Mouse (Mus musculus) lung, embryonic 16.5 days (tissue): ENCODE data around the gene Slc4a1ap. TPM values are rescaled to one million over a fixed set of nuclear protein-coding genes. Genes with fewer than 3 reads are reported as not detected.
"Not testable (repeated sequence)": the region's sequence is repeated elsewhere in the genome, so short reads cannot be mapped to it uniquely, and the experiment has no call there.

Experiments used
- ATAC-seq: fragments of 200-750 bp; cut with Nextera tagmentation; 2 replicates; pipeline ENCODE4 v1.8.0; 2017; ENCODE audit warnings: low read depth, mild to moderate bottlenecking, moderate library complexity
- H3K27ac ChIP-seq: fragments of 300-500 bp; sonication (generic); 2 replicates; pipeline ENCODE4 v1.5.1; 2014; ENCODE audit warnings: mild to moderate bottlenecking, control low read depth, low read length
- H3K27me3 ChIP-seq: fragments of 300-500 bp; sonication (generic); 2 replicates; pipeline ENCODE4 v1.6.1; 2014; ENCODE audit warnings: low read depth, low read length, mixed read lengths; ENCODE audit not compliant: control insufficient read depth, insufficient read depth
- H3K36me3 ChIP-seq: fragments of 300-500 bp; sonication (generic); 2 replicates; pipeline ENCODE4 v1.6.1; 2014; ENCODE audit warnings: low read length; ENCODE audit not compliant: control insufficient read depth, insufficient read depth
- H3K4me1 ChIP-seq: fragments of 300-500 bp; sonication (generic); replicated peaks from 2 replicates; pipeline ENCODE4 v1.6.1; 2014; ENCODE audit warnings: low read length, mixed read lengths; ENCODE audit not compliant: control insufficient read depth, insufficient read depth
- H3K4me2 ChIP-seq: fragments of 300-500 bp; sonication (generic); 2 replicates; pipeline ENCODE4 v1.6.1; 2014; ENCODE audit warnings: low read depth, low read length, control low read depth
- H3K4me3 ChIP-seq: fragments of 300-500 bp; sonication (generic); 2 replicates; pipeline ENCODE4 v1.5.1; 2014; ENCODE audit warnings: mild to moderate bottlenecking, low read length, control low read depth
- H3K9ac ChIP-seq: fragments of 300-500 bp; sonication (generic); 2 replicates; pipeline ENCODE4 v1.6.1; 2014; ENCODE audit warnings: low read length, control low read depth
- H3K9me3 ChIP-seq: fragments of 300-500 bp; sonication (generic); 2 replicates; pipeline ENCODE4 v1.6.1; 2016; ENCODE audit warnings: low read length; ENCODE audit not compliant: control insufficient read depth
- WGBS: fragments of 180-500 bp; shearing (Covaris S2); extraction: QIAGEN DNeasy Blood & Tissue Kit; methylation state at CpG from one replicate; pipeline ENCODE4 v1.1.7; 2014; 5-methylcytosine and 5-hydroxymethylcytosine counted together
- polyA plus RNA-seq: library from polyadenylated mRNA; unstranded; fragments of >200 nt; fragmentation: Nextera tagmentation; extraction: Ambion mirVana; gene quantifications from 2 replicates; pipeline ENCODE4 v1.2.1, GENCODE M21; 2015

The Slc4a1ap gene
- polyA plus RNA-seq, 1 experiment from 2014 or later, result 27.2 TPM

DNA sequence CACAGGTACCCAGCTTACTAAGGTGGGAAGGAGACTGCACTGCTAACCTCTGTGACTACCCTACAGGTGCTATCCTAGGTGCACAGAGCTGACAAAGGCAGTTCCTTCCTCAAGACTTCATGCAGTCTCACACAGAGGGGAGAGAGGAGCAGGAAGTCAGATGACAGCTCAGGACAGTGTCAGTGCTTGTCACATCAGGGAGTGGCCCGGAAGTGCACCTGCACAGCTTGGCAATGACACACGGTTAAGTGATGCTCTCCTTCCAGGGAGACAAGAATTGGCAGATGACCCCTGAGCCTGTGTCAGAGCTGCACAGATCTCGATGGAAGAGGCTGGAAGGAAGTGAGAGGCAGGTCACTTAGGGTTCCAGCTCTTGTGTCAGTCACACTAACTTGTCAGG lies 55.1 kb downstream of the Slc4a1ap start:
- no peak overlapping the region for H3K27ac ChIP-seq
- no peak for ATAC-seq
- WGBS, result 57% methylated on average over 3 of the region's 3 CpGs
- no peaks in the 10 kb centered on the region for H3K4me1 ChIP-seq
- no peaks in the 10 kb centered on the region for H3K27me3 ChIP-seq
- no peak overlapping the region for H3K4me2 ChIP-seq
- no peaks in the 10 kb centered on the region for H3K36me3 ChIP-seq
- no peak overlapping the region for H3K9ac ChIP-seq
- H3K4me3 ChIP-seq, result no peak overlapping the region
- peaks cover 3% of the 10 kb centered on the region; the same call in 1 of the 2 replicates for H3K9me3 ChIP-seq

DNA sequence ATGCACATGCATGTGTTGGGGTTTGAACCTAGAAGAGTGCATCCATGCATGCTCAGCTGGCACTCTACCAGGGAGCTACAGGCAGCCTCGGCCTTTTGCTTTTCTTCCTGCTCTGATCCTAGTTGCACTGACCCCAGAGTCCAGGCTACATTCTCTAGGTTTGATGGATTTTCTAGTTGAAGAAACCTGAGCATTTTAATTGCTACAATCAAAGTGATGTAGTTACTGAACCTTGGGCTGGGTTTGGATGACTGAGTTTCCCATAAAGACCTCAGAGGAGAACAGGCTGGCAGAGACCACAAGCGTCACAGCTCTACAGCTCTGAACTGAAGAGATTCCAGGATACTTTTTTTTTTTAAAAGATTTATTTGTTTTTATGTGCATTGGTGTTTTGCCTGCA lies 56.5 kb downstream of the Slc4a1ap start:
- no peak overlapping the region for H3K27ac ChIP-seq
- WGBS, result 71% methylated on average over 2 of the region's 2 CpGs

DNA sequence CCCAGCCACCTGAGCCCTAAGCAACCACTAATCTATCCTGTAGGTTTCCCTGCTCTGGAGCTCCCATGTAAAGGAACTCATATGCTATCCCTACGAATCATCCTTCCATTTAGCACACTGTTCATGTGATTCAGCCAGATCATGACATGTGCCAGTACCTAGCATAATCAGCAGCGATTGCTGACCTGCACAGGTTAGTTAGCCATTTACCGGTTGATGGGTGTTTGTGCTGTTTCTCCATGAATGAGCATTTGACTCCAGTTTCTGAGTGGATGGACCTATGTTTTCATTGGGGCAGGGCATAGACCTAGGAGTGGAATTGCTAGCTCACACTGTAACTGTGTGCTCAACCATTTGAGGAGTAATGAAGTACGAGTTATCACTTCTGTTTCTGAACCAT lies 58.7 kb downstream of the Slc4a1ap start:
- H3K27me3 ChIP-seq, result no peaks in the 10 kb centered on the region
- 86% methylated on average over 4 of the region's 4 CpGs for WGBS
- no peaks in the 10 kb centered on the region for H3K36me3 ChIP-seq
- no peak overlapping the region for H3K9ac ChIP-seq
- H3K4me3 ChIP-seq, result no peak overlapping the region
- ATAC-seq, result no peak
- peaks cover 5% of the 10 kb centered on the region; the same call in 1 of the 2 replicates for H3K9me3 ChIP-seq
- no peak overlapping the region for H3K4me2 ChIP-seq
- no peaks in the 10 kb centered on the region for H3K4me1 ChIP-seq
- no peak overlapping the region for H3K27ac ChIP-seq

More for the DNA sequence above, 56.5 kb downstream of the Slc4a1ap start:
- no peak overlapping the region for H3K9ac ChIP-seq
- no peaks in the 10 kb centered on the region for H3K4me1 ChIP-seq
- H3K36me3 ChIP-seq, result no peaks in the 10 kb centered on the region
- no peak for ATAC-seq
- H3K9me3 ChIP-seq, result peaks cover 3% of the 10 kb centered on the region; the same call in 1 of the 2 replicates
- H3K4me3 ChIP-seq, result no peak overlapping the region
- no peak overlapping the region for H3K4me2 ChIP-seq
- no peaks in the 10 kb centered on the region for H3K27me3 ChIP-seq

DNA sequence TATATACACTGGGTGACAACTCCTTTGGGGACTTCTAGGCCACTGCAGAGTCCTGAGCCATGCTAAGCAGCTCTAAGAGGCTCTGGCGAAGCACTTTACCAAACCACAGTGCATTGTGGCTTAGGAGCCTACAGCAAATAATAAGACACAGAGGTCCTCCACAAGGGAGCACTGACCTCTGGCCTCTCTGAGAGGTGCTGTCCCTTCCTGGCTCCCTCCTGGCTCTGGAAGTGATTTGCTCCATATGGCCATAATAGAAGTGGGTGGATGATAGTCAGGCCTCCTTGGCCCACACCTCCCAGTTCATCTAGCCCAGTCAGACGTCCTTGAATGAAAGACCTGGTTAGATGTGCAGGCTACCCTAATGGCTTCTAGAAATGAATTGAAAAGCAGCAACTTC lies 61.2 kb downstream of the Slc4a1ap start:
- ATAC-seq, result no peak
- H3K4me1 ChIP-seq, result no peaks in the 10 kb centered on the region
- H3K27ac ChIP-seq, result no peak overlapping the region
- H3K9me3 ChIP-seq, result peaks cover 5% of the 10 kb centered on the region; the same call in 1 of the 2 replicates
- no peak overlapping the region for H3K9ac ChIP-seq
- H3K36me3 ChIP-seq, result no peaks in the 10 kb centered on the region
- H3K4me2 ChIP-seq, result no peak overlapping the region
- 73% methylated on average over 2 of the region's 2 CpGs for WGBS
- no peak overlapping the region for H3K4me3 ChIP-seq
- H3K27me3 ChIP-seq, result no peaks in the 10 kb centered on the region

DNA sequence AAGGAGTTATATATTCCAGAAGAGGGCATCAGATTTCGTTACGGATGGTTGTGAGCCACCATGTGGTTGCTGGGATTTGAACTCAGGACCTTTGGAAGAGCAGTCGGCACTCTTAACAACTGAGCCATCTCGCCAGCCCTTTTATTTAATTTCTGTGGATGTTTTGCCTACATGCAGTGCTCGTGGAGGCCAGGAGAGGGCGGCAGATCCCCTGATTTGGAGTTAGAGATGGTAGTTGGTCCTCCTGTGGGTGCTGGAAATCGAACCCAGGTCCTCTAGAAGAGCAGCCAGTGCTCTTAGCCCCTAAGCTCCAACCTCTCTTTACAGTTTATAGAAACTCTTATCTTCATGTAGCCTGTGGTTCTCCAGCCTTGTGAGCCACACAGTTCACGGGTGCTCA lies 61.9 kb downstream of the Slc4a1ap start:
- not testable (repeated sequence) for ATAC-seq, H3K9ac ChIP-seq
- 83% methylated on average over 8 of the region's 8 CpGs for WGBS

DNA sequence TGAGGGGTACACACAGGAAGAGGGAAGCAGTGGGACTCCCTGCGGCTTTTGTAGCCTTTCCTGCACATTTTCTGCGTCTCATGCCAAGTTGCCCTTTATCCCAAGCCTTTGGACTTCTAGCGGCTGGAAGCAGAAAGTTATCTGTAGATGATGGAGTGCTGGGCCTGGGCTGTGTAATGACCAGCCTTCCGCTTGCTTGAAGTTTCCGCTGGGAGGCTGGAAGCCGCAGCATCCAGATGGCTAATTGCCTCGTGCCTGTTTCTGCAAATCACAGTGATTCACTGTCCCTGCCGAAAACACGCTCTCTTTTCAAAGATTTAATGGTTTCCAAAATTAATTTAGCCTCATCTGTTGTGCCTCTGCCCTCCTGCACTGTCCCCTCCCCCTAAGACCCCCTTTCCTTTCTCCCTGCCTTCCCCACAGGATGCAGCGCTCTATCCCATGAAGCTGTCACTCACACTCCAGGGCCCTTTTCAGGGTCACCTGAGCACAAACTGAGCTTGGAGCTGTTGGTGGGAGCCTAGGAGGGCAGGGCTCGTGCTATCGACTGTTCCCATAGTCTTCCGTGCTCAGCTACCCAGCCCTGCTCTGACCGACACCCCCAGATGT lies 63.0 kb downstream of the Slc4a1ap start:
- no peak overlapping the region for H3K9ac ChIP-seq

More for the DNA sequence above, 61.9 kb downstream of the Slc4a1ap start:
- H3K36me3 ChIP-seq, H3K4me3 ChIP-seq, H3K27me3 ChIP-seq, H3K4me1 ChIP-seq, H3K9me3 ChIP-seq, H3K4me2 ChIP-seq, H3K27ac ChIP-seq: not testable (repeated sequence)

DNA sequence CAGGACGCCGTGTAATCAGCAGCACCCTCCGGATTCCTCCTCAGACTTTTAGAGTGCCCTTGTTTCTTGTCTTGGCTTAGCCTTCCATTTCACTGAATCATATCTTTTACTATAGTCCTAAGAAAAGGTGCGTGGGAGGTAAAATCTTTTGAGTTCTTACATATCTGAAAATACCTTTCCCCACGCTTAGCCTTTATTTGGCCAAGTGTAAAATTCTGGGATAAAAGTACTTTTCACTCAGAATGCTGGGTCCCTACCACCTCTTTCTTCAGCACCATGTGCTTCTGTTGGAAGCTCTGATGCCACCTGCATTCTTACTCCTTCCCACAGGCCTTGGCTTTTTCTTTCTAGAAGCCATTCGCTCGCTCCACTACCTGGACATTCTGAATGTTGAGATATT lies 64.3 kb downstream of the Slc4a1ap start:
- no peak for ATAC-seq
- Histone ChIP-seq H3K4me3 (no peak overlapping the region), H3K36me3 (no peaks in the 10 kb centered on the region), H3K27ac (no peak overlapping the region), H3K9me3 (0 out of 2 replicates have a peak, but pooled peaks cover 3% of the 10 kb centered on the region), H3K27me3 (no peaks in the 10 kb centered on the region), H3K4me2 (no peak overlapping the region), H3K4me1 (no peaks in the 10 kb centered on the region), H3K9ac (no peak overlapping the region)
- WGBS, result 84% methylated on average over 7 of the region's 7 CpGs

More for the DNA sequence above, 63.0 kb downstream of the Slc4a1ap start:
- H3K4me1 ChIP-seq, result no peaks in the 10 kb centered on the region
- H3K4me2 ChIP-seq, result no peak overlapping the region
- H3K4me3 ChIP-seq, result no peak overlapping the region
- ATAC-seq, result no peak
- WGBS, result 71% methylated on average over 14 of the region's 14 CpGs
- H3K27ac ChIP-seq, result no peak overlapping the region
- H3K9me3 ChIP-seq, result 0 out of 2 replicates have a peak, but pooled peaks cover 3% of the 10 kb centered on the region
- H3K36me3 ChIP-seq, result no peaks in the 10 kb centered on the region
- H3K27me3 ChIP-seq, result no peaks in the 10 kb centered on the region

DNA sequence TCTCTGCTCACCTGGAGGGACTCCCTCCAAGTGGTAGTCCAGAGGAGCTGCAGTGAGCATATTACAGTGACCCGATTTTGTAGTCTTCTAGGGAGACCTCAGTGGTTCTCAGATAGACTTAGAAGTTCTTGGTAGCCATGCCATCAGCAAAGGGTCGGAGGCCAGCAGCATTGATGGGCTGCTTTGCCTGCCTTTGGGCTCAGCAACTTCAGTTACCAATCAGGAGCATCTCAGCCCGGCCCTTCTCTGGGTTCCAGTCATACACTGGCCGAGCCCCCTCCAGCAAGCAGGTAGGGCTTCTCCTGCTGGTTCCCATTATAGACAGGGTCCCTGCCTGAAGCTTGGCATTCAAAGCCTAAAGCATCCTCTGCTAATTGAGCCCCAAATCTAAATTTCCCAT lies 69.1 kb downstream of the Slc4a1ap start:
- ATAC-seq, result no peak
- Histone ChIP-seq H3K4me2 (no peak overlapping the region), H3K9me3 (no peaks in the 10 kb centered on the region), H3K4me3 (no peak overlapping the region), H3K27me3 (no peaks in the 10 kb centered on the region), H3K4me1 (peaks cover 4% of the 10 kb centered on the region), H3K9ac (no peak overlapping the region), H3K36me3 (no peaks in the 10 kb centered on the region), H3K27ac (no peak overlapping the region)
- WGBS, result 54% methylated on average over 4 of the region's 4 CpGs

DNA sequence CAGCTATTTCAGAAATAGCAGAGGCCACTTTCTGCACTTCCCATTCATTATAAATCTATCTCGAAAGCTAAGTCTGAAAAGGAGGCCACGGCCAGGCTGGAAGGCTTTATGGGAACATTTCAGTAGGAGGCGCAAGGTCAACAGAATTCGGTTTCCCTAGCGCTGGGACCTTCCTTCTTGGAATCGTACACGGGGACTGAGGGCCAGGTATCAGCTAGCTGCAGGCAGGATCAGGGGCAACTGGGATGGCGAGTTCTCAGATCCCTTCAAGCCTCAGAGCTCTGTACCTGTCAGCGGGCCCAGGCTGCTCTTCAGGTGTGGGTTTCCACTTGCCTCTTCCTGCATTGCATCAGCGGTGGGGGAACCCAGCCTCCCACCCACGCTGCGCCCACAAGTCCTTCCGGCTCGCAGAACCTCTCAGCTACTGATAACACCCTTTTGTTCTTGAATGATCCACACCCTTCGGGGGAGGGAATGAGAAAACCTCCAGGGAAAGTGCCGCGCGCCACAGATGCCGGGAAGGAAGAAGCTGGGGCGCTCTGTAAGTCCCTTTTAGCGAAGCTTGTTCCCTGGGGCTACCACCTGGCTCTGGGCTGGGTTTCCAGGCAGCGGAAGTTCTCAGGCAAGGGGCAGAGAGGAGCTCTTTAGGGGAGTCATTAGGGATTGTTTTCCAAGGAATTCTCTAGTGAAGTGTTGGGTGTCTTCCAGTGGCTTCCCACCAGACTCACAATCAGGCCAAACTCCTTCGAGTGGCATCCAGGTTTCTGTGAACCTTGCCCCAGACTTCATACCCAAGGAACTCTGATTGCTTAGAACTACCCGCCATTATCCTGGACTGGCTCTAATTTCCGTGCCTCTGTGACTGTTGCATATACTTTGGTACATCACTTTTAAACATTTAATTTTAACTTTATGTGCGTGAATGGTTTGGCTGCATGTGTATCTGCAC lies 70.0 kb downstream of the Slc4a1ap start, which contains the start of gene Mrpl33:
TSS of gene Mrpl33 (plus strand) at position 455 of the 949 bp plus-strand sequence.
- Histone ChIP-seq H3K36me3 (no peaks in the 10 kb centered on the region), H3K4me3 (peak within 1 kb of the TSS; percentile 43), H3K27me3 (no peaks in the 10 kb centered on the region), H3K9ac (peak within 1 kb of the TSS; percentile 65), H3K27ac (peak within 1 kb of the TSS; percentile 78), H3K9me3 (no peaks in the 10 kb centered on the region), H3K4me2 (peak within 1 kb of the TSS; percentile 66), H3K4me1 (peaks cover 4% of the 10 kb centered on the region)
- ATAC-seq, result peak; percentile 78
- 5% methylated on average over 26 of the region's 26 CpGs for WGBS
